Mouse (Mus musculus) large intestine, adult 2 months (tissue): ENCODE data around the gene Kiss1r. TPM values are rescaled to one million over a fixed set of nuclear protein-coding genes. Genes with fewer than 3 reads are reported as not detected.
"Not testable (repeated sequence)": the region's sequence is repeated elsewhere in the genome, so short reads cannot be mapped to it uniquely, and the experiment has no call there.

ENCODE experiments used
- DNase-seq: peaks from one replicate; pipeline ENCODE4 v3.0.0-alpha.2; 2012; ENCODE audit warnings: low read depth, low spot score
- WGBS: fragments of 180-500 bp; shearing (Covaris S2); methylation state at CpG from one replicate; pipeline ENCODE4 v1.1.7; 2018; 5-methylcytosine and 5-hydroxymethylcytosine counted together
- polyA plus RNA-seq: library from polyadenylated mRNA; depleted of rRNA; stranded (reverse); fragments of >200 nt; gene quantifications from 2 replicates; pipeline ENCODE4 v1.2.3, GENCODE M21; 2012; rRNA removed

Gene Kiss1r
- polyA plus RNA-seq: 1.9 and 3.0 TPM in 2 replicates

- WGBS: 2% methylated on average over 42 of the region's 42 CpGs
- DNase-seq: no peak
Observed at GRCm38 (mm10) chr10:79916808-79917531, at the start of gene Kiss1r. Gene Kiss1r, plus strand, starts transcription at chr10:79916971.

- 60% methylated on average over 8 of the region's 8 CpGs for WGBS
- DNase-seq: no peak
Observed at GRCm38 (mm10) chr10:79871845-79872244, 44.9 kb upstream of the Kiss1r start.

GRCm38 (mm10) chr10:79872862-79873261 is 43.9 kb upstream of the Kiss1r start:
- 43% methylated on average over 3 of the region's 3 CpGs for WGBS
- no peak for DNase-seq

- WGBS: 23% methylated on average over 6 of the region's 6 CpGs
Observed at GRCm38 (mm10) chr10:79873313-79873712, 43.5 kb upstream of the Kiss1r start.

GRCm38 (mm10) chr10:79873715-79874289 is 43.0 kb upstream of the Kiss1r start:
- no peak for DNase-seq
- 4% methylated on average over 26 of the region's 26 CpGs for WGBS

More at GRCm38 (mm10) chr10:79873313-79873712, 43.5 kb upstream of the Kiss1r start:
- no peak for DNase-seq

GRCm38 (mm10) chr10:79874290-79874862 is 42.4 kb upstream of the Kiss1r start, which contains the start of the genes Prtn3 and Plppr3:
Gene Prtn3, plus strand, starts transcription at chr10:79874476.
Gene Plppr3, minus strand, starts transcription at chr10:79874634.
- WGBS: 2% methylated on average over 53 of the region's 57 CpGs
- no peak for DNase-seq

- 69% methylated on average over 1 of the region's 1 CpGs for WGBS
- DNase-seq: no peak
Observed at GRCm38 (mm10) chr10:79877174-79877573, 39.6 kb upstream of the Kiss1r start.

GRCm38 (mm10) chr10:79877757-79878156 is 39.0 kb upstream of the Kiss1r start:
- 55% methylated on average over 12 of the region's 12 CpGs for WGBS
- no peak for DNase-seq

- 27% methylated on average over 3 of the region's 3 CpGs for WGBS
- DNase-seq: no peak
Observed at GRCm38 (mm10) chr10:79879527-79879926, 37.2 kb upstream of the Kiss1r start.

- DNase-seq: no peak
- WGBS: 16% methylated on average over 9 of the region's 9 CpGs
Observed at GRCm38 (mm10) chr10:79880721-79881120, 36.0 kb upstream of the Kiss1r start.

- WGBS: 10% methylated on average over 22 of the region's 22 CpGs
- no peak for DNase-seq
Observed at GRCm38 (mm10) chr10:79881981-79882380, 34.8 kb upstream of the Kiss1r start.

- peak; percentile 58 for DNase-seq
Observed at GRCm38 (mm10) chr10:79883297-79884084, 33.3 kb upstream of the Kiss1r start.

GRCm38 (mm10) chr10:79884446-79884845 is 32.3 kb upstream of the Kiss1r start:
- no peak for DNase-seq
- 36% methylated on average over 4 of the region's 4 CpGs for WGBS

More at GRCm38 (mm10) chr10:79883297-79884084, 33.3 kb upstream of the Kiss1r start:
- WGBS: 19% methylated on average over 22 of the region's 22 CpGs

- 44% methylated on average over 3 of the region's 3 CpGs for WGBS
Observed at GRCm38 (mm10) chr10:79884938-79885337, 31.8 kb upstream of the Kiss1r start.

GRCm38 (mm10) chr10:79886054-79886453 is 30.7 kb upstream of the Kiss1r start, which contains the start of gene Elane:
Gene Elane, plus strand, starts transcription at chr10:79886247.
- DNase-seq: no peak
- WGBS: 76% methylated on average over 6 of the region's 6 CpGs

More at GRCm38 (mm10) chr10:79884938-79885337, 31.8 kb upstream of the Kiss1r start:
- DNase-seq: not testable (repeated sequence)

GRCm38 (mm10) chr10:79886611-79887010 is 30.2 kb upstream of the Kiss1r start:
- no peak for DNase-seq
- WGBS: 84% methylated on average over 8 of the region's 8 CpGs

GRCm38 (mm10) chr10:79889386-79889785 is 27.4 kb upstream of the Kiss1r start:
- 6% methylated on average over 2 of the region's 2 CpGs for WGBS
- no peak for DNase-seq

- WGBS: 42% methylated on average over 5 of the region's 5 CpGs
- DNase-seq: no peak
Observed at GRCm38 (mm10) chr10:79890670-79891069, 26.1 kb upstream of the Kiss1r start, which contains the start of gene Cfd. Gene Cfd, plus strand, starts transcription at chr10:79890853.

- WGBS: 39% methylated on average over 22 of the region's 22 CpGs
- DNase-seq: not testable (repeated sequence)
Observed at GRCm38 (mm10) chr10:79892451-79893118, 24.2 kb upstream of the Kiss1r start.
